Mouse (Mus musculus) Patski (cell line): ENCODE measurements at regions not wholly inside any gene's neighbourhood (a gene's known extent, or its start where the extent isn't known, plus 50 kb on each side); places are given as distances from the start of the nearest gene placed in this dataset.

Source experiments
- ATAC-seq: fragments of 100-300 bp; one replicate; pipeline ENCODE4 v1.8.0; 2021
- CTCF ChIA-PET: fragments of 350-600 bp; sonication (Branson Sonifier 250); formaldehyde crosslinking; loops from one replicate; lab custom pipeline; 2022; ENCODE audit warnings: inconsistent platforms; lab: Charles Lee
- POLR2A ChIA-PET: fragments of 350-600 bp; sonication (Branson Sonifier 250); formaldehyde crosslinking; loops from one replicate; lab custom pipeline; 2022; ENCODE audit warnings: antibody characterized with exemption, inconsistent platforms; lab: Charles Lee
- DNase-seq: peaks from one replicate; pipeline ENCODE4 v3.0.0-alpha.2; 2011; ENCODE audit warnings: low read depth, low spot score
- H3K27me3 ChIP-seq: fragments of 371-371 bp; one replicate; pipeline ENCODE4 v1.5.1; 2021
- CTCF ChIP-seq: fragments of 100-300 bp; IDR thresholded peaks from one replicate; pipeline ENCODE4 v1.5.1; 2021
- in situ Hi-C: fragments of 300-500 bp; cut with MboI; formaldehyde crosslinking; loops from 3 replicates; pipeline ENCODE4 v1.11.1; 2018; ENCODE audit warnings: low pct_unique_long_range_greater_than_20kb, mixed read lengths

- peaks cover 30% of the 10 kb centered on the region for H3K27me3 ChIP-seq
- in situ Hi-C loops, result no loop called here
- ATAC-seq, result no peak
- no peak for DNase-seq
- ChIA-PET POLR2A (no interaction called here), CTCF (no interaction called here)
- no peak for TF ChIP-seq CTCF
Measured at GRCm38 (mm10) chrX:164878336-164878735, 101.8 kb downstream of the Mospd2 start.

DNA sequence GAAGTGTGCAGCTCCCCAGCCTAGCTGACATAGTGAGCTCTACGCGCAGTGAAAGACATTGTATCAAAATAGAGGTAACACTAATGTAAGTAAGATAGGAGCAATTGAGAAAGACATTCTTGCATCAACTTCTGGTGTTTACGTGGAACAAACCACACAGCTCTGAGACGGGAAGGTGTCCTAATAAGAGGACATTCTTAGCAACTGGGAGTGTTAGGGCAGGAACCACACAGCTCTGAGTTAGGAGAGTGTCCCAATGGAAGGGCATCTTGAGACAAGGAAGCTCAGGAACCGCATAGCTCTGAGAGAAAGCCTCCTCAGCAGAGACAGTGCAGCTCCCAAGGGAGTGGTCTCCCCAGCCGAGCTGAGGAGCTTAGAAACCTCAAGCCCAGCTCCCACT lies 139.8 kb downstream of the Mospd2 start:
- in situ Hi-C loops, result no loop called here
- ChIA-PET POLR2A (no interaction called here), CTCF (no interaction called here)
- H3K27me3 ChIP-seq, result no peaks in the 10 kb centered on the region
- no peak for TF ChIP-seq CTCF
- DNase-seq (no peak), ATAC-seq (no peak)

DNA sequence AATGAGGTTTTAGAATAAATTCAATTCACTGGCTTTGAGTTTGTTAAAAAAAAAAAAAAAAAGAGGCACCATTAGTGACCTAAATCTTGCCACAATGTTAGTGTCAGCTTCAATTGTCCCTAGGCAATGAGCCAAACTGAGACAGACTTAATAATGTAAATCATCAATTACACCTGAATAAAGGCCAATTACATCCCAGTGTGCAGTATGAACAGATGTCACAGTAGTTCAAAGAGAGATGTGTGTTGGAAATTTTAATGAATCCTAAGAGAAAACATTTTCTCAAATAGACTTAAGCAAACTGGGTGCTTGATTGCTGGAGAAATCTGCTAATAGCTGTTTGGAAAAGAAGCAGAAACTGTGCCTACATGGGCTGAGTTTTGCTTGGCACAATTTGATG lies 159.3 kb downstream of the Mospd2 start:
- ATAC-seq (no peak), DNase-seq (no peak)
- no peak for TF ChIP-seq CTCF
- CTCF ChIA-PET, result no interaction called here
- H3K27me3 ChIP-seq, result peaks cover 8% of the 10 kb centered on the region
- POLR2A ChIA-PET, result no interaction called here
- in situ Hi-C loops, result no loop called here

DNA sequence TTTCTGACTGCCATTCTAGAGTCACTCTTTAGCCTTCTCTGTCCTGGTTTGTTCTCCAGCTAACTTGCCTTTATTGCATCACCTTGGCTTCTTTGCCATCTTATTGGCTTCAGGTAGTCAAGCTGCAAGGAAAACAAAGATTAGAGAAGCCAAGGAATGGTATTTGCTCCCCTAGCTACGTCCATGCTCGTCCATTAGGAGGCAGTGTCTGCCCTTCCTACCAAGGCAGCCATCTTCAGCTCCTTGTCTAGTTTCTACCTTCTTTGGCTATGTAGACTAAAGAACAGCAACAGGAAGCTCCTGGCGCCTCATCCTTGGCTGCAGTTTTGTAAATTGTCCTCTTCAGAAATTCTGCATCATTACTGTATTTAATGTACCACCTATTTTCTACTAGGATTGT lies 192.9 kb downstream of the Mospd2 start:
- peak; percentile 40 for TF ChIP-seq CTCF
- ChIA-PET POLR2A (no interaction called here), CTCF (interaction anchor here (1.7 kb wide), 1 partner anchor 9 kb away, joined by 5 read pairs; no protein-coding TSS in a partner anchor)
- ATAC-seq (no peak), DNase-seq (no peak)
- in situ Hi-C loops, result no loop called here
- H3K27me3 ChIP-seq, result peaks cover 14% of the 10 kb centered on the region

DNA sequence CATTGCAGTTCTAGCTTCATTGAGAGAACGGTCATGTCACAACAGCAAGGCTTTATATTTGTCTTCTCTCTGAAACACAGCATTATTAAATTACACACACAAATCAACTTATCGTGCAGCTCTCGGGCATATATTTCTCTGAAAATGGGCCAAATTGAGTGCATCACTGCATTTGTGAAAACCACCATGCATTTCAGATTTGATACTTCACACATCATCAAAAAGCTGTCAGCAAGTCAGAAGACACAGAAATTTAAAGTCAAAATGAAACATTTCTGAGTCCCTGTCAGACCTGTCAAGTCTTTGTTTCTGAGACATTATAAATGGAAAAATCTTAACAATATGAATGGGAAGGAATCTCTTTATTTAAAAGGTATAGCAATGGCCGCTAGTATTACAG lies 215.3 kb downstream of the Mospd2 start:
- H3K27me3 ChIP-seq, result peaks cover 4% of the 10 kb centered on the region
- in situ Hi-C loops, result no loop called here
- ChIA-PET CTCF (no interaction called here), POLR2A (no interaction called here)
- no peak for DNase-seq
- ATAC-seq, result no peak
- no peak for TF ChIP-seq CTCF

DNA sequence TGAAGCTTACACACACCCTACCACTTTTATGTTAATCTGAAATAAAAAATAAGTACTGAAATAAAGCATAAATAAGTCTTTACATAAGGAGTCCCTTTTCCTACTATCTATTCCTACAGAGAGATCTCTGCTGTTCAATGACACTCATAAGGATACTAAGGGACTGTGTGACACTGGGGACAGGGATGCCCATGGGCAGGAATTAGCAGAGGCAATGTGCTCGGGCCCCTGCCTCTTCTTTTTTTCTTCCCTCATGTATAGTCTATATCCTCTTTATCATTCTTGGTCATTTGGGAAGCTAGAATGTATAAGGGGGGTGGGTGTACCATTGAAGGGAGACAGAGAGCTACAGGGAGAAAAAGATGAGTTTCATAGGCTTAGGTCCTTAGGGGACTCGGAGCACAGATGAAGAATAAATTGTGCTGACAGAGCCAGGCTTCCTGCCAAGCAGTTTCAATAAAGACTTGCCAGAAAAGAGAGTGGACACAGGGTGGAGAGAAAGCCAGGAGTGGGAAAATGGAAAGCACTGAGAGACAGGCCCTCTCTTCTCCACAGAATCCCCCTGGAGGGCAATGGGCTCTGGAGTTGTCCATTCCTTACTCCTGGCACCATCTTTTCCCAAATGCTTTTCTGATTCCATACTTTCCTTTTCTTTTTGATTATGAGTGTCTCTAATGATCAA lies 216.3 kb downstream of the Mospd2 start:
- in situ Hi-C loops, result no loop called here
- peaks cover 4% of the 10 kb centered on the region for H3K27me3 ChIP-seq
- TF ChIP-seq CTCF, result no peak
- ATAC-seq (no peak), DNase-seq (no peak)
- ChIA-PET CTCF (no interaction called here), POLR2A (no interaction called here)

DNA sequence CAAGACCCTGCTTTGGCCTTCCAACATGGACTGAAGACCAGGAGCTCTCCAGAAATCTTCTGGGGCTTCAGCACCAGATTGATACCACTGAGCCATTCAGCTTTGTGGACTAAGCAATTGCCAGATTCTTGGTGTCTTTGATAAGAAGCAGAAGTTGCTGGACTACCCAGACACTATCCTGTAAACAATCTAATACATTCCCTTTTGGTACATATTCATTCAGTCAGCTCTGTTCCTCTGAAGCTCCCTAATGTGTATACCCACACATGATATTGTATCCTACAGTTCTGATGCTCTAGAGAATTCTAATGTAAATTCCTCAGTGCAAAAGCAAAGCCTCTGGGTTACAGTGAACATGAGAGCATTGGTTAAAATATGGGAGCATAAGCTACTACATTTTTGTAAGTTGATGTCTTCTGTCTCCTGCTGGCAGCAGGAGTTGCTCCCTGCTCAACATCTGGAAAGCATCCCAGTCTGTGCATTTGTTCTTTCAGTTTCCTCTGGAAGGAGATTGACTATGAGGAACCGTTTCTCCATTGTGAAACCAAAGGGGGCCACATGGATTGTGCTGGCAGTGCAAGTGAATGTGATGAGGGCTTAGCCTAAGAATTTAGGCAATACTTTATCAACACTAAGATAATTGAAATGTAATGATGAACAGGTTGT lies 234.5 kb downstream of the Mospd2 start:
- CTCF ChIA-PET, result no interaction called here
- TF ChIP-seq CTCF, result no peak
- no peaks in the 10 kb centered on the region for H3K27me3 ChIP-seq
- DNase-seq (no peak), ATAC-seq (no peak)
- in situ Hi-C loops, result no loop called here
- POLR2A ChIA-PET, result no interaction called here
